18 mouse cellular contexts compared by ENCODE assay signal in genomic region chr8:125327006-125327405, GRCm38 (mm10).
A peak's percentile ranks its signal among the peaks of the same experiment; 100 is the strongest.
DNase-seq lines count a peak whose midpoint lies in the region; ATAC-seq and TF ChIP-seq lines count a peak whose summit lies in the region.
"Had no signal": no experiment of that assay in that cellular context is flagged by ENCODE, and none has a peak within 500 bp of the region (broad histone marks: within the 10 kb centered on the region; RNA-seq: fewer than 3 reads in every experiment).

No protein-coding gene starts in this region.

- H3K4me3 ChIP-seq in limb, embryonic 14.5 days (replicated peaks; ENCODE audit: low read length), result no peak overlapping the region
- H3K4me3 ChIP-seq in limb, embryonic 10.5 days, result no peak overlapping the region
- no peak overlapping the region for H3K4me3 ChIP-seq in heart, embryonic 11.5 days (ENCODE audit: low read depth, low read length)
- H3K4me3 ChIP-seq: erythroblast, embryonic 14.5 days; limb, embryonic 12.5 days had no signal

- no peak overlapping the region for H3K9ac ChIP-seq in limb, embryonic 14.5 days (ENCODE audit: low read depth, low read length, severe bottlenecking)
- H3K9ac ChIP-seq in heart, embryonic 11.5 days (ENCODE audit: low read depth, low read length), result no peak overlapping the region; the same call in 1 of the 2 replicates
- H3K9ac ChIP-seq: forebrain, postnatal 0 days; limb, embryonic 12.5 days; liver, postnatal 0 days had no signal

- no peak for ATAC-seq in limb, embryonic 14.5 days (ENCODE audit: low FRiP score, low read depth)
- ATAC-seq in heart, embryonic 11.5 days (replicated peaks; ENCODE audit: insufficient number of reproducible peaks, low FRiP score, low TSS enrichment), result no peak
- ATAC-seq: forebrain, postnatal 0 days; inflammation-experienced regulatory T-cells, adult 6 months; liver, postnatal 0 days had no signal

- H3K9me3 ChIP-seq in limb, embryonic 14.5 days (ENCODE audit: control insufficient read depth, low read length), result no peaks in the 10 kb centered on the region
- H3K9me3 ChIP-seq in limb, embryonic 10.5 days (replicated peaks), result no peaks in the 10 kb centered on the region
- H3K9me3 ChIP-seq in heart, embryonic 11.5 days (replicated peaks; ENCODE audit: control insufficient read depth, low read length), result no peaks in the 10 kb centered on the region
- H3K9me3 ChIP-seq: limb, embryonic 12.5 days had no signal

- H3K36me3 ChIP-seq in limb, embryonic 14.5 days (ENCODE audit: control insufficient read depth, insufficient read depth, low read length), result no peaks in the 10 kb centered on the region
- no peaks in the 10 kb centered on the region for H3K36me3 ChIP-seq in limb, embryonic 10.5 days
- no peaks in the 10 kb centered on the region for H3K36me3 ChIP-seq in heart, embryonic 11.5 days (ENCODE audit: control insufficient read depth, insufficient read depth, low read length)
- H3K36me3 ChIP-seq: limb, embryonic 12.5 days had no signal

- no peaks in the 10 kb centered on the region for H3K27me3 ChIP-seq in limb, embryonic 14.5 days (ENCODE audit: control insufficient read depth, insufficient read depth, low read length)
- peaks cover 8% of the 10 kb centered on the region; the same call in 1 of the 2 replicates for H3K27me3 ChIP-seq in limb, embryonic 10.5 days (ENCODE audit: low read depth, poor library complexity, severe bottlenecking)
- peaks cover 3% of the 10 kb centered on the region; the same call in 1 of the 2 replicates for H3K27me3 ChIP-seq in heart, embryonic 11.5 days (ENCODE audit: control insufficient read depth, insufficient read depth, low read length)

- H3K4me2 ChIP-seq in limb, embryonic 14.5 days (replicated peaks; ENCODE audit: low read depth, low read length, severe bottlenecking), result no peak overlapping the region
- no peak overlapping the region for H3K4me2 ChIP-seq in heart, embryonic 11.5 days
- H3K4me2 ChIP-seq: limb, embryonic 12.5 days had no signal

- 88% methylated on average over 6 of the region's 6 CpGs for WGBS in limb, embryonic 14.5 days
- 87% methylated on average over 6 of the region's 6 CpGs for WGBS in limb, embryonic 10.5 days
- 56% methylated on average over 6 of the region's 6 CpGs for WGBS in heart, embryonic 11.5 days (ENCODE audit: insufficient replicate concordance)

- TF ChIP-seq POLR2A in limb, embryonic 14.5 days (IDR thresholded peaks at IDR 0.05; ENCODE audit: borderline replicate concordance, extremely low read depth, insufficient read depth, insufficient read length), result no peak

- H3K4me1 ChIP-seq in limb, embryonic 14.5 days (ENCODE audit: control insufficient read depth, insufficient read depth, low read length), result peaks cover 6% of the 10 kb centered on the region
- H3K4me1 ChIP-seq in limb, embryonic 10.5 days, result peaks cover 52% of the 10 kb centered on the region
- H3K4me1 ChIP-seq in heart, embryonic 11.5 days (ENCODE audit: control insufficient read depth, insufficient read depth, low read length), result peaks cover 52% of the 10 kb centered on the region

- DNase-seq in gastrocnemius, postnatal 25 days, result peak; percentile 25
- DNase-seq in gastrocnemius, postnatal 10 days, result no peak
- DNase-seq in limb, embryonic 14.5 days (ENCODE audit: low spot score), result peak; percentile 15
- no peak for DNase-seq in limb, embryonic 10.5 days (ENCODE audit: low spot score)
- no peak for DNase-seq in right cerebral cortex, postnatal 36 days (ENCODE audit: low spot score in 2 of 2)
- DNase-seq in embryo, embryonic 11 days, result no peak
- DNase-seq: adrenal gland, postnatal 14 days; cerebellum, postnatal 14 days; forebrain, postnatal 0 days; liver, postnatal 0 days; lung, postnatal 4 days; midbrain, embryonic 14.5 days; spleen, adult 18-20 months; thymus, postnatal 36 days had no signal

- H3K27ac ChIP-seq in limb, embryonic 14.5 days (replicated peaks; ENCODE audit: low read depth, low read length), result no peak overlapping the region
- no peak overlapping the region for H3K27ac ChIP-seq in limb, embryonic 10.5 days
- H3K27ac ChIP-seq in heart, embryonic 11.5 days (ENCODE audit: low read depth, low read length), result peak overlapping the region; percentile 73
- H3K27ac ChIP-seq: limb, embryonic 12.5 days had no signal

Comparison
In these comparisons a context has a peak if more than half of its experiments do, and no peak if none do; other contexts are left out.
1. DNase-seq: peak in gastrocnemius, postnatal 25 days (single experiment) and limb, embryonic 14.5 days (single experiment); none in gastrocnemius, postnatal 10 days (single experiment), limb, embryonic 10.5 days (single experiment), right cerebral cortex, postnatal 36 days (0 of 2) and embryo, embryonic 11 days (single experiment).